Mouse (Mus musculus): ENCODE results near the gene Olfr1066. TPM values are rescaled to one million over a fixed set of nuclear protein-coding genes. Genes with fewer than 3 reads are reported as not detected.
"Not testable (repeated sequence)": the region's sequence is repeated elsewhere in the genome, so short reads cannot be mapped to it uniquely, and the experiment has no call there.

Gene Olfr1066
- not detected for total RNA-seq (2021)
- long read RNA-seq, experiment 1, result 0 reads
- long read RNA-seq, experiment 2, result 0 reads

GRCm38 (mm10) chr2:86456169-86456568 is at the start of gene Olfr1066:
Gene Olfr1066 (minus strand): TSS chr2:86456269.
- DNase-seq (ENCODE audit: low spot score in 2 of 2), result no peak

GRCm38 (mm10) chr2:86487286-86487685 is 31.2 kb upstream of the Olfr1066 start, which contains the start of gene Olfr228:
Gene Olfr228 (minus strand): TSS chr2:86487386.
- DNase-seq (ENCODE audit: low spot score in 2 of 2), result no peak

- no peak for DNase-seq (ENCODE audit: low spot score in 2 of 2)
Measured at GRCm38 (mm10) chr2:86464442-86465109, 8.5 kb upstream of the Olfr1066 start.

- DNase-seq (ENCODE audit: low spot score in 2 of 2), result no peak
Measured at GRCm38 (mm10) chr2:86460434-86460833, 4.4 kb upstream of the Olfr1066 start.

GRCm38 (mm10) chr2:86450491-86450890 is 5.6 kb downstream of the Olfr1066 start, which contains the start of gene Olfr1065:
Gene Olfr1065 (minus strand): TSS chr2:86450591.
- not testable (repeated sequence) for DNase-seq (ENCODE audit: low spot score in 2 of 2)

GRCm38 (mm10) chr2:86442101-86442500 is 14.0 kb downstream of the Olfr1066 start:
- DNase-seq (ENCODE audit: low spot score in 2 of 2), result not testable (repeated sequence)

GRCm38 (mm10) chr2:86428511-86428910 is 27.6 kb downstream of the Olfr1066 start:
- DNase-seq (ENCODE audit: low spot score in 2 of 2), result not testable (repeated sequence)

GRCm38 (mm10) chr2:86426649-86427048 is 29.4 kb downstream of the Olfr1066 start, which contains the start of gene Olfr1062:
Gene Olfr1062 (minus strand): TSS chr2:86426749.
- DNase-seq (ENCODE audit: low spot score in 2 of 2), result not testable (repeated sequence)

GRCm38 (mm10) chr2:86413950-86414349 is 42.1 kb downstream of the Olfr1066 start, which contains the start of gene Olfr1061:
Gene Olfr1061 (minus strand): TSS chr2:86414050.
- no peak for DNase-seq (ENCODE audit: low spot score in 2 of 2)

Other genes starting within 250 kb of the Olfr1066 start
- not detected for gene Olfr1046, start 237.0 kb downstream of the Olfr1066 start, total RNA-seq (2021)
- not detected for gene Olfr1047, start 224.9 kb downstream of the Olfr1066 start, total RNA-seq (2021)
- gene Olfr1048, start 216.0 kb downstream of the Olfr1066 start, total RNA-seq (2021), result not detected
- gene Olfr1049, start 197.9 kb downstream of the Olfr1066 start, total RNA-seq (2021), result not detected
- gene Olfr1051, start 177.2 kb downstream of the Olfr1066 start, total RNA-seq (2021), result not detected
- gene Olfr1052, start 163.8 kb downstream of the Olfr1066 start, total RNA-seq (2021), result not detected
- not detected for gene Olfr1053, start 141.0 kb downstream of the Olfr1066 start, total RNA-seq (2021)
- gene Olfr1054, start 120.8 kb downstream of the Olfr1066 start, total RNA-seq (2021), result not detected
- gene Olfr1055, start 106.0 kb downstream of the Olfr1066 start, total RNA-seq (2021), result not detected
- not detected for gene Olfr1056, start 93.8 kb downstream of the Olfr1066 start, total RNA-seq (2021)
- gene Olfr1057, start 77.9 kb downstream of the Olfr1066 start, total RNA-seq (2021), result not detected
- gene Olfr1058, start 67.7 kb downstream of the Olfr1066 start, total RNA-seq (2021), result not detected
- gene Olfr1061, start 42.2 kb downstream of the Olfr1066 start, total RNA-seq (2021), result not detected
- not detected for gene Olfr1062, start 29.5 kb downstream of the Olfr1066 start, total RNA-seq (2021)
- not detected for gene Olfr1065, start 5.7 kb downstream of the Olfr1066 start, total RNA-seq (2021)
- not detected for gene Olfr228, start 31.1 kb upstream of the Olfr1066 start, total RNA-seq (2021)
- gene Olfr1076, start 52.2 kb upstream of the Olfr1066 start, total RNA-seq (2021), result not detected
- not detected for gene Olfr1079, start 86.2 kb upstream of the Olfr1066 start, total RNA-seq (2021)
- gene Olfr1080, start 102.0 kb upstream of the Olfr1066 start, total RNA-seq (2021), result not detected
- not detected for gene Olfr1082, start 142.7 kb upstream of the Olfr1066 start, total RNA-seq (2021)
- gene Olfr1084, start 183.5 kb upstream of the Olfr1066 start, total RNA-seq (2021), result not detected
- not detected for gene Olfr1085, start 205.8 kb upstream of the Olfr1066 start, total RNA-seq (2021)
- gene Olfr1086, start 223.8 kb upstream of the Olfr1066 start, total RNA-seq (2021), result not detected
- gene Olfr1087, start 242.1 kb upstream of the Olfr1066 start, total RNA-seq (2021), result not detected